Mouse (Mus musculus) telencephalon, adult 2 months (tissue): ENCODE results near the gene Aoc1.
"Not testable (repeated sequence)": the region's sequence is repeated elsewhere in the genome, so short reads cannot be mapped to it uniquely, and the experiment has no call there.

ENCODE experiments used
- DNase-seq: peaks from one replicate; pipeline ENCODE4 v3.0.0-alpha.2; 2011; ENCODE audit warnings: low read depth, low spot score

The Aoc1 gene

DNA sequence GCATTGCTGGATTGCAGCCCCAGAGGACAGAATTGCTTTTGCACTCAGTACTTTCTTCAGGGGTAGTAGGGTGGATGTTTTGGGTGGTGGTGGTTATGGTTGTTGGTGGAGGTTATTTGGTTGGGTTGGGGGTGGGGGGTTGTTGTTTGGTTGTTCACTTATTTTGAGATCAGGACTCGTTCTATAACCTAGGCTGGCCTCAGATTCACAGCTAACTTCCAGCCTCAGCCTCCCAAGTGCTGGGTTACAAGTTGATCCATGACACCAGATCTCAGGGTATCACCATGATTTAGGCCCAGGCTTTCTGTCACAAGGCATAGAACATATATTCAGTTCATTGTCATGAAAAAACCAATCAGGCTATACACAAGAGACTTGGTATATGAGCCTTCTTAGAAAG lies 11.8 kb upstream of the Aoc1 start:
- DNase-seq = no peak

DNA sequence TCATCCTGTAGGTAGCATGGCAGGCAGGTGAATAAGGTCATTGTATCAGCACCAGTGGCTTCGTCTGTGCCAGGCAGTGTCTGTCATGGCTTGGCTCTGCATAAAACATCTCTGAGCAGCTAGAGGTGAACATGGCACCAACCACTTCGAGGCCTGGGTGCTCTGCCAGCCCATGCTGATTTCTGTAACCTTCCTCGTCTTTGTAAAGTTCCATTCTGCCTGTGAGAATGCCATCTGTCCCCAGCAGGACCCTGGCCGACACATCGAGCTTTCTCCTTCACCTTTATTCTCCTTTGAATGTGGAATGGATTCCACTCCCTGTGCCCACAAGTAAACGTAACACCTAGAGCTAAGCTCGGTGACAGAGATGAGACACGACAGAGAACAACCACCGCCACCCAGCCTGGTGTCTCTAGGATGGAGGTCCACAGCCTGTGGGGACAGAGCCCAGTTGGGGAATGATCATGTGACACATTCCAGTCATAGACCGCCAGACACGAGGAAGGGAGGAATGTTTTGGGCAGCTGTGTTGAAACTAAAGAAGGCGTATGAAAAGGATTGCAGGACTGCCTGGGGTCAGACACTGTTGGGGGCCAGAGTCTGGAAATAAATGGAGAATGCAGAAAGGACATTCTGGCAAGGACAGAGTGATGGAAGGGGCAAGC lies 10.9 kb upstream of the Aoc1 start:
- no peak for DNase-seq

DNA sequence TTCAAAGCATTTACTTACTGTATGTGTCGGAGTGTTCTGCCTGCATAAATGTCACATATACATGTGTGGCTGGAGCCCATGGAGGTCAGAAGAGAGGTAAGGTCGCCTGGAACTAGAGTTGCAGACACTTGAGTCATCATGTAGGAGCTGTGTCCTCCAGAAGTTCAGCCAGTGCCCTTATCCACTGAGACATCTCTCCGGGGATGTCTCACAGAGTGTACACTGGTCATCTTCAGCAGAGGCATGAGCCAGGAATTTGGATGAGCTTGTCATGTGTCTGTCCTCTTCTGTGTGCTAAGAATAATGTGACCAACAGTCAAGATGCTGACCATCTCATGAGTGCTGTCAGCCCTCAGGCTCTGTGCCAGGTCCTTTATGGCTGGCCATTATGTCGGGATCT lies 9.9 kb upstream of the Aoc1 start:
- DNase-seq = no peak

DNA sequence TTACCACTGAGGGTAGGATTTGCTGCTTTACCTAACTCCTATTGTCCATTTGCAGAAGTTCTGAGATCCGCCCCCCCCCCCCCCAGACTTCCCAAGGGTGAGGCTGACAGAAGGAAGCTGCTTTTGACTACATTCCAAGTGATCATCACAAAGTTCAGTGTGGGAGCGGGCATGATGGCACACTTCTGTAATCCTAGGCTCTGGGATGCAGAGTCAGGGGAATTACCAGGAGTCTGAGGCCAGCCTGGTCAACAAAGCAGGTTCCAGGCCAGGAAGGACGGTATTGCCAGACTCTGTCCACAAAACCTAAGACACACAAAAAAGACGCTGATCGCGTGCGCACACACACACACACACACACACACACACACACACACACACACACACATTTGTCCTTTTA lies 9.2 kb upstream of the Aoc1 start:
- DNase-seq = no peak

DNA sequence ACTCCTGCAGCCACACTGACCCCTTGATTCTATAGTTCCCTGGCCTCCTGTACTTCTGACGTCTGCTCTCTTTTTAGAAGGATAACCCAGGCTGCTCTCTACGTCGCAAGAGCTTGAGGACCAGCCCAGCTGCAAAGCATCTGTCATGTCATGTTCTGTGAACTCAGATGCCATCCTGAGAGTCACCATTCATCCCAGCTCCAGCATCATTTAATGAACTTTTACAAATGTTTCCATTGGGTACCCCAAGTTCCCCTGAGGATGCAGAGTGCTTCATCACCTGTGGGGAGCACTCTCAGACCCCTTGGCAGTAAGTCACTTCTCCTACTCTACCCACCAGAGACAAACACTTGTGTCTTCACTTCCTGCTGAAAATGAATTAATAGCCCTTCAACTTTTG lies 8.5 kb upstream of the Aoc1 start:
- DNase-seq = no peak

DNA sequence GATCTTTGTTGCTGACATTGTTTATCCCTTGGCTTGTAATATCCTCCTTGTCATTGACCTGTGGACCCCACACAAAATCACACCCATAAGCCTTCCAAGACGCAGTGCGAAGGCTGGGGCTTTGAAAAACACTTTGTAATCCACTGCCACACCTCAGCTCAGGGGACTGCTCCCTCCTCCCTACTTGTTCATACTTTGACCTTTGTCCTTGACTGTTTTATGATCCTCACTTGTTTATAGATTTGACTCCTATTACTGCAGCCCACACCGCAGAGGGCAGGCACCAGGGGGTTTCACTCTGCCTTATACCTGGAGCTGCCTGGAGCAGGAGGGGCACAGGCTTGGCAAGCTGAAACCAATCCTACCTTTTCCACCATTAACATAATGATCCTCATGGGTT lies 8.0 kb upstream of the Aoc1 start:
- DNase-seq = no peak

DNA sequence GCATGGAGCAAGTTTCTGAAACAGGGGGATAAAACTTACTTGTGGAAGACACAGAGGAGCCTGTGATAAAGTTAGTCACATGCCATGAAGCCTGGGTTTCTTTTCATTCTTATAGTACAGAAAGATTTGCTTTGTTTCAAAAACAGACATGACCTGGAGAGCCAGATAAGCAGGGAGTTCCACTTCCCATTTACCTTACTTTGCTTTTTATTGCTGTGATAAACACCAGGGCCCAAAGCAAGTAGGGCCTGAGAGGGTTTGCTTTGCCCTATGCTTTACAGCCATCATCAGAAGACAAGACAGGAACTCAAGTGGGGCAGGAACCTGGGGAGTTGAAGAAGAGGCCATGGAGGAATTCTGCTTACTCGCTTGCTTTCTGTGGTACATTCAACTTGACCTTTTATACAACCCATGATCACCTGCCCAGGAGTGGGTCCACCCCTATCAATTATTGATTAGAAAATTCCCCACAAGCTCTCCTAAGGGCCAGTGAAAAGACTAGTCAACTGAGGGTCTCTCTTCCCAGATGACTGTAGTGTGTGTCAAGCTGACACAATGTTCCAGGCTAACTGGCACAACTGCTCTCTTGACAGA lies 7.4 kb upstream of the Aoc1 start:
- no peak for DNase-seq

DNA sequence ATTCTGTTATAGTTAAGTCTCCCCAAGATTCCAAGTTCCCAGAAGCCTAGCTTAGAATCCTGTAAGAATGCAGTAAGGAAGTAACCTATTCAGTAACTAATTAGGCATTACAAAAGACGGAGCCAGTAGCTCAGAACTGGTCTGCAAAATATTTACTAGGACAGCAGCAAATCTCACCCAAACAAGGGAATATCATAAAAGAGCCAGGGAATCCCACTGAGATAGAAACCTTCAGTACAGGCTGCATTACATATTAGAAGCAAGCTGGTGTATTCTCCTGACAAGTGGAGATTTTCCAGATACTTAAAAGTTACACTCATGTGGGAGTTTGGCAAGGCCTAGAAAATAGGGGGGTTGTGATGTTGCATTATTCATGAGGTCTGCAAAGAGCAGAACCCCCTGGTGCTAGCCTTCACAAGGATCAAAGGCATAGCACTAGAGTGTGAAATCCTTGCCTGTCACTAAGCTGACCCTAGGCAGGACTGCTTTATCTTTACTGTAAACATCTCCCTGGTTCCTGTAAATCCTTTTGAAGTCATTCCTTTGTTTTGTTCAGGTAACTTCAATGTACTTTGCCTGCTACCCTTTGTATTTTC lies 6.2 kb upstream of the Aoc1 start:
- not testable (repeated sequence) for DNase-seq

DNA sequence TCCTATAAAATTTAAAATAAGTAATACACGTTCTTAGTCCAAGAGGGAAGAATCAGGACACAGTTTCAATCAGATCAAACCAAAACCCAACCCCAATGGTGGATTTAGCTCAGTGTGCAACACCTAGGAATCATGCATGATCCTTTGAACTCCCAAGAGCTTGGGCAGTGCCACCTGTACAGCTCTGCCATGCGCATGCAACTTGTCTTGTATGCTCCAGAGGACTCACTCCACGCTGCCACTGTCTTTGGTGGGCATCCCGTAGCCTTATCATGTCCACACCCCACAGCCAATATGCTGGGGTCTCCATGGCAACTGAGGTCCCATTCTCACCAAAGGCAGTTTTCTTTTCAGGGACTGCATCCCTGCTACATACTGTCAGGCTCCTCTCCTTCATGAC lies 5.5 kb upstream of the Aoc1 start:
- no peak for DNase-seq

DNA sequence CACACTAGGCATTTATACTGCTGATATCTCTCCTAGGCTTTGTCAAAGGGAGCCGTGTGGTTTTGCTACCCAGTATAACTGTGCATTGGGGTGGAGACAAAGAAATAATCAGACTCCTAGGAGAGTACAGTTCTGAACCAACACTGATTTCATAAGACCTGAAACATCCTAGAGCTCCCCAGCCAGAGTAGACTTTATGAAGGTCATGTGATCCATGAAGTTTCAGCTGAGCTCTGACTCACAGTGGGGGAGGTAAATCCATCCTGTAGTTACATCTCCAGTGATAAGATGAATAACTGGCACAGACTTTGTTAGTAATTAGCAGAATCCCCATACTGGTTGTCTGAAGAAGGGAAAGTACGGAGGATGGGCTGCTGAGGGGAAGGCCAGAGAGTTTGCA lies 2.9 kb upstream of the Aoc1 start:
- DNase-seq = no peak

DNA sequence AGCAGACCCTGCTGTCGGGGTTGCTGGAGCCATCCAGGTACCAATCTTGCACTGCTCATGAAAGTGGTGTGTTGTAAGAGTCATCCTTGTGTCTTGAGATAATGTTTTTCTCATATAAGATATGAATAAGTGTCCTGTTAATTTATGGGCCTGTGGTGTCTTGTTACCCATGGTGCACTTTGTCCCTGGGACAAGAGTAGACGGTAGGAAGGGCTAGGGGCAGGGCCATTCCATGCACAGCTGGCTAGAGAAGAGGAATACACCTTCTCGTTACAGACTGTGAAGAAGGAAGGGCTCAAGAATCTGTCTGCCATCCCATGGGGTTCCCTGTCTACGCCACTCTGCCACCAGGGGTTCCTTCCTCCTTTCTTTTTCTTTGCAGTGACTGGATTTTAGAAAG lies 1.9 kb downstream of the Aoc1 start:
- no peak for DNase-seq

DNA sequence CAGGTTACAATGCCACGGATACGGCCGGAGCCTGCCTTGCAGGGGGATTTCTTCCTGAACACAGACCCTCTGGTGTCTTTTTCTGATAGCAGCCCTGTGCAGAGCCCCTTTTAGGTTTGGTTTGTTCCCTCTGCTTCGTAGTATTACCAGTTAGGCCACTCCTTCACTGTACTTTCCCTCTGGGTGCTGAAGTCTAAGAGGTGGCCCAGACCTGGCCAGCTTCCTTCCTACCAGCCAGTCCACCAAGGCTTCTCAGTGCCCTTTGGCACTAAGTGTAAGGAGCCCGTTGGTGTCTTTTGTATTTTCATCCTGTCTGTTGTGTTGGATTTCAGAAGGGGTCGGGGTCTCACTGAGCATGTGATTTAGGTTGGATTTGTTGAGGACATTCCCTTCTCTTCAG lies 2.8 kb downstream of the Aoc1 start:
- DNase-seq = no peak

DNA sequence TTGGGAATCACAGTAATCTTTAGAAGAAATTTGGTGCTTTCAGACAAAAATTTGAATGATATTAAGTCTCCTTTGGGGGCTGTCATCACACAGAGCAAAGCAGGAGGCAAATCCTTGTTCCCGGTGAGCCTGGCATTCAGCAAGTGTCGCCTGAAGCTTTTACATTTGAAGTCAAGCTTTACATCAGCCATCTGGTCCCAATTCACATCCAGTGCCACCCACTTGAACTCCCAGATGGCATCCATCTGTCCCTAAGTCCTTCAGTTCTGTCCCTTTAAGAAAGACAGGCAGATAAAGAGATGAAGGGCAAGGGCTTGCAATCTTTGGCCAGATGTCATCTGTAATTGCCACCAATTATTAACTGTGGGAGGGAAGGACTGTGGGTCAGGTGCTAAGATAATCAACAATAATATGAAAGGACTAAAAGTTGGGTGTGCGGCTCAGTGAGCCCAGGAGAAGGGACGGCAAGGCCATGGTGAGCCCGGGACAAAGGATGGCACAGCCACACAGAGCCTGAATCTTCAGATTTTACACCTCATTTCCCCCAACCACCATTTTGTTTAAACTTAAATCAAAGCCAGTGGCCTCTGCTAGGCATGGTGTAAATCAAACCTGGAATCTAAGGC lies 3.9 kb downstream of the Aoc1 start:
- DNase-seq = peak; percentile 44

DNA sequence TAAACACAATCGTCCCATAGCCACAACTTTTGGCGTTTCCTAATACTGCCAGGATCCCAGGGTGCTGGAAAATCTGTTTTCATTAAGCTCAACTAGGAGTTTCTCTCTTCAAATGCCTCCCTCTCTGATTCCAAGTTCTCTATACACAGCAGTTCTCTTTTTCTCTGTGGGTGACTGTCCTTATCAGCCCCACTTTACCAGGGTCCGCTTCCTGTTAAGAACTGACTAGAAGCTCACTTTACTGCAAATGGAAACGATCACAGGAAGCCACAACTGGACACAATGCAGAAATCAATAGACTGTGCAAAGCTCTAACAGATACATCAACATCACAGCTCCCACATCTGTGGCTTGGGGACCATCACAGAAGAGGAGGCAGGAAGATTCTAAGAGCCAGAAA lies 21.5 kb downstream of the Aoc1 start:
- DNase-seq = no peak

DNA sequence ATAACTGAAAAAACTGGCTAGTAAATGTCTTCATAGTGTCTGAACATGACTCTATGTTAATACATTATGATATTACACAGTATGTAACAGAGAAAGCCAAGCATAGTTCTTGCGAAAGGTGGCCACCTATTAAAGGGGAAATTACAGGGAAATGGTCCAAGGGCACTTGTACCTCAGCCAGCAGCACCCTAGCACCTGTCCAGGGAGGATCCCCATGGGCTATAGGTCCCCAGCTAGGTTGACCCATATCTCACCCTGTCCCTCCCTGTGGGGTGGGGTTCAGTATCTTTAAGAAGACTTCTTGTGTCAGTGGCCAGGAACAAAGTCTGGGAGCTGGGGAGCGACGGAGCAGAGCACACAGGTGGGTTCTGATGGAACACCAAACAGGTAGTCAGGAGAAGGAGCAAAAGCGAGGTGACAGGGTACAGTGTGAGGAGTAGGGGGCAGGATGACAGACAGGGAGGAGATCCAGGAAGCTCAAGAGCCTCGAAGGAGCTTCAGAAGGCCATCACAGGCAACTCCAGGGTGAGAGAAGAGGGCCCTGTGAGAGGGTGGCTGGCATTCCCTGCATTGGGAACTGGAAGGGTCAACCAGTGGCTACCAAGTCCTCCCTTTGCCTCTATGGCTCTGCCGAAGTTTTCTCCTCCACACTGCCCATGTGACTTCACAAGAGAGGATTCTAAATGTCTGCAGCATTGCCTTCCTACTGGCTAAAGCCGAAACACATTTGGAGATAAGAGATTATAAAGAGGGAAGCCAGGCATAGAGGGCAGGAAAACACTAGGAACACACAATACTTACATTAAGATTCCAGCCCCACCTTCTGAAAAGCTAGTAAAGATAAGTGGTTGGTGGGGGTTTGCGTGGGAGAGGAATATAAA lies 22.5 kb downstream of the Aoc1 start:
- DNase-seq = no peak

DNA sequence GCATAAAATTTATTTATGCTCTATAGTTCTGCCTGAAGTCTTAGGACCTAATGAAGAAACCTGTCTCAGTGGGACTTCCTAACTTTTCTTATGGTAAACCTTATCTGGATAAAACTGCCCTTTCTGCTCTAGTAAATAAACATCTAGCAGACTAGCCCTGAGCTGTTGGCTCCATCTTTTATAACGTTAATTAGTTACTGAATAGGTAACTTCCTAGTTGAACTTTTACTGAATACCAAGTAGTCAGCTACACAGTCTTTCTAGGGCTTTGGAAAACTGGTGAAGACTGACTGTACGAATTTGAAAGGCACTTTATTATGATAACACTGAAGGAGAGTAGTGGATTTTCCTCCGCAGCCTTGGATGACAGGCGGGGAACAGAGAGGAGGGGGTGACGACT lies 23.2 kb downstream of the Aoc1 start:
- no peak for DNase-seq

DNA sequence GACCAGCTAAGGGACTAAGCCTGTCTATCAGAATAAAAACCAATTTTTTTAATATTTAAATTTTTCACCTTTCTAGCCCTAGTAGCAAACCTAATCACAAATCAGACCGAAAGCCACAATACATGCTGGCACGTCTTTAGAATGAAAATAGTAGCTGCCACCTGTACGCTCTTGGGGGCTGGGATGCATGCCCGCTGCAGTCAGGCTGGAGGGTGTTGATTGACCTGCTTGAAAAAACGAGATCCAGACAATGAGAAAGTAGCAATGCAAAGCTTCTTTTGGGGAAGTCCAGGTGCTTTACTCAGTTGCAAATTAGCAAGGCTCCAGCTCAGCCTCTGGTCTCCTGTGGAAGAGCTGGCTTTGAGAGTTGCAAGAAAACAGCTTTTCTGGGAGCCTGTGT lies 24.3 kb downstream of the Aoc1 start:
- no peak for DNase-seq

DNA sequence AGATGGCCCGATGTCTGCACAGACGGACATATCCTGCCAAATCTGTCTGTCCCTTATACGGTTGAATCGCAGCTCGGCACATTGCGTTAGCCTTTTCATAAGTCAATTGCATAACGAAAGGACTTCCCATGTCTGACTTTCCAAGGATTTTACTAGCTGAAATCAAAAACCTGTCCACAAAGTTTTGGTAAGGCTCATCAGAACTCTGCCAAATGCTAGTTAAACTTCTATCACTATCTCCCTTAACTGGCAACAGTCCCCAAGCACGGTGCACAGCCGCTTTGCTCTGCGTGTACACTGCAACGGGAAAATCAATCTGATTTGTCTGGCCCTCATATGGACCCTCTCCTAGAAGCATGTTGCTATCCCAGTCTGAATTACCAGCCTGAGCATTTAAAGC lies 28.6 kb downstream of the Aoc1 start:
- DNase-seq = not testable (repeated sequence)

DNA sequence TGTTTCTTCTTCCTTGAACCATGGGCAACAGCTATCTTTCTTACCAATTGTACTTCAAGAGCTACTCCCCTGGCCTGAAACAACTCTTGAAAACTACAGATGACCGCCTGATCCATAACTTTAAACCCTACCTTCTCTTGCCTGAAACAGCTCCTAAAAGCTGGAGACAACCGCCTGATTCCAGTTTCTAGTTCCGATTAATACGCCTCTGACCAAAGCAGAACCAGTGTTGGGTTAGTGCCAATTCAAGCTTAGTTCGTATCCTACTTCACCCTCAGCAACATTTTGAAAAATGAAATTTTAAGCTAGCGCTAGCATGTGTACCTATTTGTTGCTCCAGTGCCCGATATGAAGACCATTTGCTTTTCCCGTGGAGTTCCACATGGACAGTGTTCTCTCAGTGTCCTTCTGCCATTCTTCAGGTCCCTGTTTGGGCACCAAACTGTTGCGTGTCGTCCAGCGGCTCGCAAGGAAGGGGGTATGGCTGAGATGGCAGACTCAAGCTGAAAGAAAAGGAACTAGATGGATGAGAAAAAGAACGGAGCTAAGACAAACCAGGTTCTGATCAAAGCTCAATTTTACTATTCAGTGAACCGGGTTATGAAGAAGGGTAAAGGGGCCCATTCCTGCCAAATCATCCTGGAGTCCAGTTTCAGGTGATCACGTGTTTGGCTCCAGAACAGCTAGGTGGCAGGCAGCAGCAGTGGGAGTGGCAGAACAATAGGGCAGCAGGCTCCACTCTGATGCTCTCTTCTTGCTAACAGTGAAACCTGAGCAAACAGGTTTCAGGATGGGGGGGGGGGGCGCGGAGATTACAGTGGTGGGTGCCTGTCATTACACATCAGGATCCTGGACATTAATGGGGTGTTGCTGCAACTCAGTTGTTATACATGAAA lies 30.1 kb downstream of the Aoc1 start:
- no peak for DNase-seq

DNA sequence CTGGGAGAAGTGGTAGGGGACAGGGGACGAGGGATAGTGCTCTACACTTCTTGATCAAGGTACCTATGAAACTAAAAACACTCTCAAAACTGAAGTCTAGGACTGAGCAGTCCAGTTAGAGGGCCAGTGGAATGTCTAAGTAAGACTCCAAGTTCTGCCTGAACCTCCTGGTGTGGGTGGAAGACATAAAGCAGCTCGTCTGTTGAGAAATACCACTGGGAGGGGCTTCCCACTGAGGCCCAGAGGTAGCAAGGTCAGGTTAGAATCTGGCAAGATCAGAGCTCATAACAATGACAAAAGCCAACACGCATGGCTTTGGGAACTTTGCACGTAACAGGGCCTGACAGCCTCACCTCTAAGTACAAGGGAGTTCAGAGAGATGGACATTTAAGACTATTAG lies 30.7 kb downstream of the Aoc1 start:
- no peak for DNase-seq

DNA sequence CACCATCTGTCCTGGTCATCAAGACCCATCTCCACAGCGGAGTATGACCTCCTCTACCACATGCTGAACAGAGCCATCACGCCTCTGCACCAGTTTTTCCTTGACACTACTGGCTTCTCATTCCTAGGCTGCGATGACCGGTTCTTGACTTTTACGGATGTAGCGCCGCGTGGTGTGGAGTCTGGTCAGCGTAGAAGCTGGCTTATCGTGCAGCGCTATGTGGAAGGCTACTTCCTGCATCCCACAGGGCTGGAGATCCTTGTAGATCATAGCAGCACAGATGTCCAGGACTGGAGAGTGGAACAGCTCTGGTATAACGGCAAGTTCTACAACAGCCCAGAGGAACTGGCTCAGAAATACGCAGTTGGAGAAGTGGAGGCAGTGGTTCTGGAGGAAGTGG lies 32.9 kb downstream of the Aoc1 start:
- DNase-seq = no peak
